Mouse (Mus musculus): Measurements from ENCODE around the gene Fam81a. TPM values are rescaled to one million over a fixed set of nuclear protein-coding genes. Genes with fewer than 3 reads are reported as not detected.

The Fam81a gene
- polyA plus RNA-seq, 1 experiment, result not detected

DNA sequence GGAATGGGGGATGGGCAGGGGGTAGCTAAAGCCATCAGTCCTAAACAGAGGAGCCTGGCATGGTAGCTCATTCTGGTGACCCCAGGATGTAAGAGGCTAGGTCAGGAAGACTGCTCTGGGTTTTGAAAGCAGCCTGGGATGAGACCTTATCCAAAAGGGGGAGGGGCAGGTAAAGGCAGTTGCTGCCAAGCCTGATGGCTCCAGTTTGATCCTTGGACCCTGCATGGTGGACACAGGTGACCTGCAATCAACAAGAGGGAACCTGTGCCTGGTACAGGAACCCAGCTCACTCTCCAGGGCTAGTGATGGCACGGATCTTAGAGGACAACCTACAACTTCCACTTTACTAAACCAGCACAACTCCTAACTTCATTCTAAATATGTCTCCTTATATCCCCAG lies 7.2 kb downstream of the Fam81a start:
- no peak for TF ChIP-seq GATA1 (IDR thresholded peaks at IDR 0.05; ENCODE audit: low read length)

DNA sequence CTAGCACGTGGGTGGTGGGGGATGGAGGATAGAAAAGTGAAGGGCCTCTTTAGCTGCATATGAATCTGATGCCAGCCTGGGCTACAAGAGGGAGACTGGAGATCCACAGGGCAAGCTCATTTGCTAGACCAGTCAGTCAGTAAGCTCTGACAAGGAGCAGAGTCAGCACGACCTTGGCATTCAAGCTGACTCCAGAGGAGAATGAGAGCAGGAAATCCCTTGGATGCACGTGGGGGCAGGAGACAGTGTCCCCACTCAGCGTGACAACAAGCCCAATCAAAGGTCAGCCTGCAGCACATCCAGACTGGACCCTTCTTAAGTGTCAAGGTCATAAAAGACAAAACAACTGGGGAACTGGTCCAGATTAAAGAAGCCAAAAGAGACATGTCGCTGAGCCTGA lies 7.6 kb downstream of the Fam81a start:
- no peak for TF ChIP-seq GATA1 (IDR thresholded peaks at IDR 0.05; ENCODE audit: low read length)

DNA sequence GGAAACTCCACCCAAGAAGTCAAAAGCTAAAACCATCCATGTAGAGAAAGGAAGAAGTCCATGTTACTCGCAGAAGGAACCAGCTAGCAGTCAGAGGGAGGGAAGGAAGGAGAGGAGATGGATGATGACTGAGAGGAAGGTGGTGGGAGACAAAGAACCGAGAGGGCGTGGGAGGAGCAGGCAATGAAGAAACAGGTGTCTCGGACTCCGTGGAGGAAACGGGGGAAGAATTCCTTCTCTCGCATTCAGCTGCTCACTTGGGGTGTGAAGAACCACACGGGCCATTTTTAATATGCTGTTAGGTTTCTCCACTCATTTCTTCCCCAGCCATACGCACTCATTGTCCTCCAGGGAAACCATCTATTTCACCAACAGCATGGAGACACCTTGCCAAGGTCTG lies 8.1 kb downstream of the Fam81a start:
- no peak for TF ChIP-seq GATA1 (IDR thresholded peaks at IDR 0.05; ENCODE audit: low read length)

DNA sequence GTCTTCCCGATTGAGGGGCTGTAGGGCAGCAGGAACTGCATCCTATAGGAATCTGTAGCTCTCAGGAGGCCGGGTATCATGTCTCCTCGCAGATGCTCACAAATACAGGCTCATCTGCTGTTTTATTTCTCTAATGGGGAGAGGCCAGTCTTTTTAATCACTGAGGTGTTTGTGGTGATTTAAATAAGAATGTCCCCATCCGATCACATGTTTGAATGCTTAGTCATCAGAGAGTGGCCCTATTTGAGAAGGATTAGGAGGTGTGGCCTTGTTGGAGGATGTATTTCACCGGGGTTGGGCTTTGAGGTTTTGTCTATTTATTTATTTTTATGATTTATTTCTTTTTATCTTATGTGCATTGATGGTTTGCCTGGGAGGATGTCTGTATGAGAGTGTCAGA lies 11.6 kb downstream of the Fam81a start:
- TF ChIP-seq GATA1 (IDR thresholded peaks at IDR 0.05; ENCODE audit: low read length), result no peak

DNA sequence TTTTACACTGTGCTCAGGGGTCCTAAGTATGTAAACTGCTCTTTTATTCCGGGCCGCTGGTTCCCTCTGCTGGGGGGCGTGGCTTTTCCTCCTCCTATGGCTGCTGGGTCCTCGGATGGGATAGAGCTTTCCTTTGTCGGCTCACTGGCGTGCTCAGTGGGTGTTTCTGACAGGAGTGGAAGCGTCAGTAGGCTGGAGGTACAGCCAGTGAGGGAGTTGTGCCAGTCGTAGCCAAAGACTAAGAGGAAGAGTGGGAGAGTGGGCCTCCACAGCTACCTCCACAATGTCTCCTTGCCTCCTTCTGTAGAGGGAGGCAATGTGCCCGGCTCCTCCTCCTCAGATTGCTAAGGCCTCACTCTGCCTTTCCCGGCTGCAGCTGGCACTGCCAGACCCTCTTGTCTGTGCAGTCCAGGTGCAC lies 30.5 kb downstream of the Fam81a start:
- TF ChIP-seq GATA1 (IDR thresholded peaks at IDR 0.05; ENCODE audit: low read length), result no peak

DNA sequence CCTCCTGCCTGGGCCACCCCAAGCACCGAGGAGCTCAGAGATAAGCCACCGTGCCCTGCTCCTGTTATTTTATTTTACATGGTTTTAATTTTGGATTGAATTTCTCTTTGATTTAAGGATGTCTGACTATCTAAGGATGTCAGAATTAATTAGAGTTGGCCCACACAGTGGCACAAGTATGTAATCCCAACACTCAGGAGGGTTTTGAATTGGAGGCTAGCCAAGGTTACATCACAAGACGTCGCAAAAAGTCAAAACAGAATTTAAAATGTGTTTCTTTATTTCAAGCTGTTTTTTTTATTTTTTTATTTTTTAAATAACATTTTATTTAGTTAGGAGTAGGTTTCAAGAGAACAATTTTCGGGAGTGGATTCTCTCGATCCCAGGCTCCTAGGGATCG lies 31.5 kb downstream of the Fam81a start:
- no peak for TF ChIP-seq GATA1 (IDR thresholded peaks at IDR 0.05; ENCODE audit: low read length)

DNA sequence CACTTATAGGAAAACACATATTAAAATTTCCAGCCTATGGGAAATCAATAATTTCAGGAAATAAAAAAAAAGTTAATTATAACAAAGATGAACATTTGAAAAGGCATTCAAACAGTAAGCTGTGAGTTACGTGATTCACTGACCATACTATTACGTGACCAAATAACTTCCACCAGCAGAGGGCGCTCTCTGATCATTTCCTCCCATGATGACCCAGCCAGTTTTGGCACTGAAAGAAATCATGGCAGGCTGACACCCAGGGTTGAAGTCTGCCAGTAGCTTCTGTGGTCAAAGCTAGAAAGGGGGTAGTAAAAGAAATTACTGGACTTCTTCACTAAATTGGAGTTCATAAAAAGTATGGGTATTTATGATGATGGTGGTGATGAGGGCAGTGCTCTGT lies 33.1 kb downstream of the Fam81a start:
- no peak for TF ChIP-seq GATA1 (IDR thresholded peaks at IDR 0.05; ENCODE audit: low read length)

DNA sequence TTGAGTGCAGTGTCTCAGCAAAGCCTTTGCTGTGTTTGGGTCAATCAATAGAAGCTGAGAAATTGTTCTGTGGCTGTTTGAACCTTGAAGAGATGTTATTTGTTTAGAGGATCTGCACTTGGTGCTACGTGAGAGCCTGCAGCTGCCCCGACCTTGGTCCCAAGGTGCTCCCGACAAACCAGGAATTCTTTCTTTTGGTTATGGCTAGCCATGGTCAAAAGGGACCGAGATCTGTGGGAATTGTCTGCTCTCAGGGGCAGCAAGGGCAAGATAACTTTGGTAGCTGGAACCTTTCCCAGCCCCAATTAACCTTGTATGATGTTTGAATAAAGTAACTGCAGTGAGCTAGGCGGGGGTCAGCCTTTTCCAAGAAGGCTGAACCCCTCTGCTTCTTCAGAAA lies 34.2 kb downstream of the Fam81a start:
- TF ChIP-seq GATA1 (IDR thresholded peaks at IDR 0.05; ENCODE audit: low read length), result no peak

DNA sequence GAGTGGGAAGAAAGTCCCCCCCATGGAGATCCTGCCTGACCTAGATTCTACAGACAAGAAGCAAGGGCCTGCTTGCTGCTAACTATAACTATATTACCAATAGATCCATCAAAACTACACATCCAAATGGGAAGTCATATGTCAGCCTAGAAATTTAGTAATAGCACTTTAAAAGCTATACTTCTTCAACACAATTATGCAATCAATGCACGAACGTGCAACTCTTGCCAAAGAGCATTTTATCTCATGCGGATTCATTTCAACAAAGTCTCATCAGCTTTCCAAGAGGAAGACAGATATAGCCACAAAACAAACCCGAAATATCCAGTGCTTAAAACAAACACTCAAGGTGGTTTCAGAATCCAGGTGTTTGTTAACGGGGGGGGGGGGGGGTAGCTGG lies 36.8 kb downstream of the Fam81a start:
- TF ChIP-seq GATA1 (IDR thresholded peaks at IDR 0.05; ENCODE audit: low read length), result no peak

DNA sequence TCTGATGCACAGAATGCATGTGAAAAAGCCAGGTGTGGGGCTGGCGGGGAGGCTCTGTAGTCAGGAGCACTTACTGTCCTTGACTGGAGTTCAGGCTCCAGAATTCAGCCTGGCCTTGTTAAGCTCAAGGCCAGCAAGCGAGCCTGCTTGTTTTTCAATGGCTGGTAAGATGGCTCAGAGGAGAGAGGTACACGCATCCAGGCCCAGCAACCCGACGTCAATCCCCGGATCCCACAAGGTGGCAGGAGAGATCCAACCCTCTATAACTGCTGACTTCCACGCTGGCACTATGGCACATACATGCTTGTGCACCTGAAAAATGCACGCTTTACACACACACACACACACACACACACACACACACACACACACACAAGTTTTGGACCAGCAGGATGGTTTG lies 39.3 kb downstream of the Fam81a start:
- TF ChIP-seq GATA1 (IDR thresholded peaks at IDR 0.05; ENCODE audit: low read length), result no peak

DNA sequence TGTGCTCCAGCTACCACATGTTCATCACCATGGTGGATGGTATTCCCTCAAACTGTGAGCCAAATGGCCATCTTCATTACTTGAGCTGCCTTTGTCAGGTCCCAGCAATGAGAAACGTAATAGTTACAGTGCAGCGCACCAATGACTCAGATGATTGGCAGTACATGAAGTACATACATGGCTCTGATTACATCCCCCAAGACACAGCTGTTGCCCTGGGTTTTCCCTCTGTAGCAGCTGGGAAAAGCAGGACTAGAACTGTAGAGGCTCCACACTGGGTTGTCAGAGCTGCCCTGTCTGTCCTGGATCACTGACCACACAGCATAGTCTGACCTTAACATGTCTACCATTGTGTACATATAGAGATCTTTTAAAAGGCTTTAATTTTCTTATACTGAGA lies 44.8 kb downstream of the Fam81a start:
- no peak for TF ChIP-seq GATA1 (IDR thresholded peaks at IDR 0.05; ENCODE audit: low read length)

DNA sequence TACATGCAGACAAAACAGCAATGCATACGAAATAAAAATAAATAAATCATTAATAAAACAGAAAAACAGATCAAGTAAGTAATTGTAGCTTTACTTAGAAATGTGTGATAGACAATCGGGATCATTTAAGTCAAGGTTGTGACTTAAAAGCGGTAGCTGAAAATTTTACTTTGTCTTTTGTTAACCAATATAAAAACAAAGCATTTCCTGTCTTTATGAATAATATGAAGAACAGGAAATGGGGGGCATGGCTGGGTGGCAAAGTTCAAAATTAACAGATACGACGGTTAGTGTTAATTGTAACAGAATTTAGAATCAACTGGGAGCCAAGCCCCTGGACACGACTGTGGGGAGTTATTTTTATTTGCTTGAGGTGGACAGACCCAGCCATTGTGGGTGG lies 47.3 kb downstream of the Fam81a start:
- TF ChIP-seq GATA1 (IDR thresholded peaks at IDR 0.05; ENCODE audit: low read length), result no peak

DNA sequence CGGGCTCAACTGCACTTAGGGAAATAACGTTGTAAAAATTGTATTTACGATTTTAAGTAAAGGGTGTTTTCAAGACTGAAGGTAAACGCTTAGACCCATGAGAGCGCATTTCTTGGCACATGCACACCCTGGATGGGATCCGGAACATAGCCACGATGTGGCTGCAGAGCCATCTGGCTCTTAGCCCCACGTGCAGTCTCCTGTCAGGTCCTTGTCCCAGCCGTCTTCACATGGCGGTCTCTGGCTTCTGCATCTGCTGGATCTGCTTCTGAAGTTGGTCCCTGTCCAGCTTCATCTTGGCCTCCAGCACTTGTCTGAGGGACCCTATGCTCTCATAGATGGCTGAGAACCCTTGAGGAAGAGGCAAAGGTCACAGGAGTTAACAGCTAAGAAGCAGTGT lies 51.8 kb downstream of the Fam81a start:
- TF ChIP-seq GATA1 (IDR thresholded peaks at IDR 0.05; ENCODE audit: low read length), result no peak

DNA sequence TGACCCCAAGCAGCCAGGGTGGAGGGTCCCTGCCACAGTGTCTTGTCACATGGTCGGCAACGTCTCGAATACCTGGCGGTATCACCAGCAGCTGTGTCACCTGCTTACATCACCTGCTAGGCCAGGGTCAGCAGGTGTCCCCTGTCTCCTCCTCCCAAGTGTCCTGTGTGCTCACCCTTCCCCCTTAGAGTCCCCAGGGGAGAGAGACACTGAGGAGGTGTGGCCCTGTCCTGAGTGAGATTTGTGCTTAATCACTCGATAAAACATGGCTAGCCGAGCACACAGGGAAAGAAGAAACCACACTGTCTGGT lies 53.6 kb downstream of the Fam81a start:
- TF ChIP-seq GATA1 (IDR thresholded peaks at IDR 0.05; ENCODE audit: low read length), result no peak

DNA sequence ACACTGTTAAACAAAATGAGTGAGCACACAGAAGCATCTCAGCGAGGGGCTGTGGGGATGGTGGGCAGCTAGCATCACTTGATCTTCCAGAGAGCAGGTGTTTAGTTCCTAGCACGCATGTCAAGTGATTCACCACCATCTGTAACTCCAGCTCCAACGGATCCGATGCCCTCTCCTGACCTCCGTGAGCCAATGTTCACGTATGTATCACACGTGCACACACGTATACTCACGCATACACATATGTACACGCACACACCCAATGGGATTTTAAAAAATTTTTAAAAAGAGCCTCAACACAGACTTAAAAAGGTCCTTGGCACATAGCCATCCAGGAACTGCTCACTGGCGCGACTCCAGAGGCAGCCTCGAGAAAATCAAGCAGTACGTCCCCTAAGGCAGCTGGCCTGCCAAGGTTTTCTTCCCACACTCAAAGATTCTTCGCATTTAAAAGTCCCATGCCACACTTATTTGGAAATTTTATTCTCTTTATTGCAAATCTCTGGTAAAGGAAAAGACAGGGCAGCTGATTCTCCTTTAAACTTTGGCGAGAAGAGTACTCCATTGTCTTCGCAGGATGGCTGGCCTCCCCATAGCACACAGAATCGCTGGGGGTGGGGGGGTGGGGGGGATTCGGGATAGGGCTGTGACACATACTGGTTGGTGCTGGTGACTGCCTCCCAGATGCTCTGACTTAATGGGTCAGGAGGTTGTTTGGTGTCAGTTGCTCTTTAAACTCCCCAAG lies 54.1 kb downstream of the Fam81a start:
- no peak for TF ChIP-seq GATA1 (IDR thresholded peaks at IDR 0.05; ENCODE audit: low read length)

DNA sequence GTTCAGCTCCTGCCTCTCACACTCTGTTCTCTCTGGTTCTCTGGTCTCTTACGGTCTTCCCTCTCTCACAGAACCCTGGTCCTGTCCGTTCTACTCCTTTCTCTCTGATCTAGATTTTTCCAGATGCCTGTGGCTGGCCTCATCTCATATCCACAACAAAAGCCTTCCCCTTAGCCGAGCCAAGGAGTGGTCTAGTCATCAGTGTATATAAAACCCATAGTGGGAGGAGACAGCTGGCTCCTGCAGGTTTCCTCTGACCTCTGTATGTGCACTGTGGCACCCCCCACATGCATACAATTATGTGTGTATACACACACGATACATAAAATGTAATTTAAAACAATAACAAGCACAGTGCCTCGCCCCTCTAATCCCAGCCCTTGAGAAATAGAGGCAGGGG lies 55.0 kb downstream of the Fam81a start:
- TF ChIP-seq GATA1 (IDR thresholded peaks at IDR 0.05; ENCODE audit: low read length), result no peak

DNA sequence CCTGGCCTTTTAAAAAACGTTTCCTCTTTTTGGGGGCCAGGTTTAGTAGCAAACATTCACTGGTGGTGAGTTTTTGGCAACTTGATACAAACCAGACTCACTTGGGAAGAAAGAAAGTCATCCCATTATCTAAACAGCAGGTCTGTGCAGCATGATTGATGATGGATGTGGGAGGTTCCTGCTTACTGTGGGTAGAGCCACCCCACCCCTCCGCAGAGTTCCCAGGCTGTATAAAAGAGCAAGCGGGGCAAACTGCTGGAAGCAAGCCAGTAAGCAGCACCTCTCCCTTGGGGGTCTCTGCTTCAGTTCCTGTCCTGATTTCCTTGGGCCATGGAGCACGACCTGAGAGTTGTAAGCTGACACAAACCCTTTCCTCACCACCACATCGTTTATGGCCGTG lies 56.3 kb downstream of the Fam81a start:
- no peak for TF ChIP-seq GATA1 (IDR thresholded peaks at IDR 0.05; ENCODE audit: low read length)

DNA sequence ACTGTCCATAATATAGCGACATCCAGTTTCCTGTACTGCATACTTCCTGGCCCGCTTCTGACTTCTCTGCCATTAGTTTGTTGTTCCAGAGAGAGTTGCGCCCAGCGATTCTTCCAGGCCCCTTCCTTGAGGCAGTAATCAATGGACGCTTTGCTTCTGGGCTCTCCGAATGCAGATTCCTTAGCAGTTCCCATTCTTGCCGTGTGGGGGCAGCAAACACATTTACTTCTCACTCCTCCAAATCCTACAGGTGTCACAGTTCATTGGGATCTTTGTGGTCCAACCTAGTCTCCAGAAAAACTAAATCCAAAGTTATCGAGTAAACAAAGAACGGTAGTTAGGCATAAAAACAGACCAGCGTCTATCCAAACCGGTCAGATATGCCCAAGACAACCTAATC lies 58.3 kb downstream of the Fam81a start:
- TF ChIP-seq GATA1 (IDR thresholded peaks at IDR 0.05; ENCODE audit: low read length), result no peak

All from G1E-ER4 (cell line).